Mouse (Mus musculus) testis, adult 2 months (tissue): ENCODE data around the gene Ccdc97. TPM values are rescaled to one million over a fixed set of nuclear protein-coding genes. Genes with fewer than 3 reads are reported as not detected.

Experiments used
- H3K27ac ChIP-seq: fragments of 200-500 bp; 2 replicates; pipeline ENCODE4 v1.5.1; 2012; ENCODE audit warnings: low read depth, low read length; ENCODE audit not compliant: control insufficient read depth, insufficient read depth
- H3K27me3 ChIP-seq: fragments of 200-500 bp; 2 replicates; pipeline ENCODE4 v1.6.1; 2012; ENCODE audit warnings: mild to moderate bottlenecking, low read length, moderate library complexity; ENCODE audit not compliant: control insufficient read depth, insufficient read depth
- H3K36me3 ChIP-seq: fragments of 200-500 bp; 2 replicates; pipeline ENCODE4 v1.6.1; 2012; ENCODE audit warnings: mild to moderate bottlenecking, low read length; ENCODE audit not compliant: control insufficient read depth, insufficient read depth
- H3K4me1 ChIP-seq: fragments of 200-500 bp; 2 replicates; pipeline ENCODE4 v1.6.1; 2012; ENCODE audit warnings: low read length; ENCODE audit not compliant: control insufficient read depth, insufficient read depth
- H3K4me3 ChIP-seq: fragments of 200-500 bp; 2 replicates; pipeline ENCODE4 v1.5.1; 2012; ENCODE audit warnings: low read depth, mild to moderate bottlenecking, low read length, moderate library complexity, mixed read lengths; ENCODE audit not compliant: control insufficient read depth
- CTCF ChIP-seq: fragments of 200-500 bp; IDR thresholded peaks from 2 replicates; pipeline ENCODE4 v1.5.1; 2012; ENCODE audit warnings: low read depth, mild to moderate bottlenecking, inconsistent platforms, low read length, moderate library complexity; ENCODE audit not compliant: control insufficient read depth, insufficient read depth, insufficient replicate concordance
- POLR2A ChIP-seq: fragments of 200-500 bp; IDR thresholded peaks from 2 replicates; pipeline ENCODE4 v1.6.1; 2012; ENCODE audit warnings: low read depth, mild to moderate bottlenecking, inconsistent platforms, low read length, moderate library complexity; ENCODE audit not compliant: control insufficient read depth
- polyA plus RNA-seq: library from polyadenylated mRNA; depleted of rRNA; stranded (reverse); fragments of >200 nt; gene quantifications from 2 replicates; pipeline ENCODE4 v1.2.3, GENCODE M21; 2012; rRNA removed

Gene Ccdc97
- polyA plus RNA-seq: 73.5 and 74.3 TPM in 2 replicates

DNA sequence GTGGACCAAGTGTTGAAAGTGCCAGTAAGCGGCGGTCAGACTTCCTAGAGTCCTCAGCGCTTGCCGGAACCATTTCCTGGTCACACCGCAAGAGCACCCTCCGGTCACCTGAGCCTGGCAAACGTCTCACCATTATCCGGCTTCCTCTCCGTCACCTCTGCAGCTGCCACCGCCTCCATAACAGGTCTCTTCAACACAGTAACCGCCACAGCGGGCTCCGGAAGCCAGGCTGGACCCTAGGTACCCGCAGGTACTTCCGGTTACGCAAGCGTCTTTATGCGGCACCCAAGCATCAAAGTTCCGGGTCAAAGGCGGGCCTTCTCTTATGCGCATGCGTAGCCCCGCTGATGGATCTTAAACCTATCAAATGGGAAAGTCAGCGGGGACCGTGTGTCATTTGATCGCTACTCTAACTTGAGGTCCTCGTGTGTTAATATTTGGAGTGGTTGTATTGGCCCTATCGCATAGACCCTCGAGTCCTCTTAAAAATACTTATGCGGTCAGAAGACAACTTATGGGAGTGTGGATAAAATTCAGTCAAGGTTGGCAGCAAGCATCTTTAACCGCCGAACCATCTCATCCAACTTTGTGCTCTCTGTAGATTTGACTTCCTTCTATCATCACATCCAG, at the start of gene Ccdc97:
Gene Ccdc97, minus strand, starts transcription at position 301 of the 630 bp plus-strand sequence.
- H3K27me3 ChIP-seq: no peaks in the 10 kb centered on the region
- TF ChIP-seq POLR2A: peak; percentile 85
- TF ChIP-seq CTCF: no peak
- peak within 1 kb of the TSS; percentile 97 for H3K4me3 ChIP-seq
- H3K36me3 ChIP-seq: peaks cover 7% of the 10 kb centered on the region
- H3K27ac ChIP-seq: peak within 1 kb of the TSS; percentile 98
- peaks cover 5% of the 10 kb centered on the region for H3K4me1 ChIP-seq

DNA sequence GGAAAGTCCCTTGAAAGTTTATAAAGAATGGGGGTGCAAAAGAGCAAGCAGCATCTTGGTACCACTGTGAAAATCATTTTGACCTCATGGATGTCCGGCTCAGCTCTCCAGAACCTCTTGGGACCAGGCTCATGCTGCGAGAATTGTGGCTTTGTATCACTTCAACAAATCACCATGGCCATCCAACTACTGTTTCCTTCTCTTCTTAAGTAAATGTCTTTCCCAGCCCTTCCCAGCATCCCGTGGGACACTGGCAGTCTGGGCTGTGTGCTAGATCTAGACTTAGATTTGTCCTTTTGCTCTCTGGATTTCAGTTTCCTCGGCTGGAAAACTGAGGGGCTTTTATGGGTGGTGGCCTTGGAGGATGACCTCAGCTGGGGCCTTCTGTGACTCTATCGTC, 49.3 kb upstream of the Ccdc97 start:
- no peaks in the 10 kb centered on the region for H3K27me3 ChIP-seq
- no peak overlapping the region for H3K4me3 ChIP-seq
- H3K4me1 ChIP-seq: peaks cover 16% of the 10 kb centered on the region
- H3K36me3 ChIP-seq: no peaks in the 10 kb centered on the region
- TF ChIP-seq POLR2A (no peak), CTCF (no peak)
- H3K27ac ChIP-seq: no peak overlapping the region

DNA sequence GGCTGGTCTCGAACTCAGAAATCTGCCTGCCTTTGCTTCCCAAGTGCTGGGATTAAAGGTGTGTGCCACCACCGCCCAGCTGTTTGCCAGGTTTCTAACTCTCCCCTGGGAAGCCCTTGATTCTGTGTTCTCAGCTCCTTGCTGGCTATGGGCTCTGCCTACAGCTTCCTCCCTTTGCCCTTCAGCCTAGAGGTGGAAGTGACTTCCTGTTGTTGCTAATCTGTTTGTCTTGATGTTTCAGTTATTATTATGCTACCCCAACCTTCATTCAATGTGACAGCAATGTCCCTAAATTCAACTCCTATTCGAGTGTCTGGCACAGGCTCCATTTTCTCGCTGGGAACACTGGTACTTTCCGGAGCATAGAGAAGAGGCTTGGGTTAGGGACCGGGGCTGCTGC, 47.2 kb upstream of the Ccdc97 start:
- Histone ChIP-seq H3K4me1 (peaks cover 16% of the 10 kb centered on the region), H3K27me3 (no peaks in the 10 kb centered on the region), H3K4me3 (no peak overlapping the region), H3K36me3 (no peaks in the 10 kb centered on the region), H3K27ac (no peak overlapping the region)
- no peak for TF ChIP-seq POLR2A

DNA sequence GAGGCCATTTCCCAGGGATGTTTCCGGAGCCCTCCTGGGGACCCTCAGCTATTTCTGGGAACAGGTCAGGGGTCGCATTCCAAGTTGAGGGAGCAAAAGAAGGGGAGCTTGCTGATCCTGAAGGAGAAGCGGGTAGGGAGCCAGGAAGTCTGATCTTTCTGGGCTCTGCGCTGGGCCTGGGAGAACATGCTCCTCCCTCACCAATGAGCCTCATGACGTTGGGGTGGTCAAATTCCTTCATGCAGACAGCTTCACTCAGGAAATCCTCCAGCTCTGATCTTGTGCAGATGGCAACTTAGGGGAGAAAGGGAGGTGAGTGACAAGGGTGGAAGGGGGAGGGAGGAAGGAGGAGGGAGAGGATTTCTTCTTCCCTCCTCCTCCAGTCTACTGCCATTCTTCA, 45.3 kb upstream of the Ccdc97 start:
- Histone ChIP-seq H3K27ac (peak overlapping the region; percentile 45), H3K27me3 (no peaks in the 10 kb centered on the region), H3K4me1 (peaks cover 19% of the 10 kb centered on the region), H3K36me3 (no peaks in the 10 kb centered on the region), H3K4me3 (no peak overlapping the region)
- no peak for TF ChIP-seq POLR2A

DNA sequence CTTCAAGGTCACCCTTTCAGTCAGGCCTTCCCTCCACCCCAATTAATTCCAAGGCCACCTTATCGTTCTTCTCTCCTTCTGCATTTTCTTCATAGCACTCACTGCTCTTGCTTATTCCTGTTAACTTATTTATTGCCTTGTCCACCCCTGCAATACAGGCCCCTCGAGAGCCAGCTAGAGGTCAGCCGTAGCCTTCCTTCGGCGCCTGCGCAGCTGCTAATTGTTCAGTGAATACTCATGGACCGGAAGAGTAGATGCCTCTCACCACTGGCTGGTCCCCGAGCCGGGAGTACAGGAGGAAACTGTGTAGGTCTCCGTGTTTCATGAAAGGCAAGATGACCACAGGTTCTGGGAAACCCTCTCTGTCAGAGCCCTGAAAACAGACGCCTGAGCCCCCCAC, 44.8 kb upstream of the Ccdc97 start:
- Histone ChIP-seq H3K27me3 (no peaks in the 10 kb centered on the region), H3K4me3 (no peak overlapping the region), H3K27ac (peak overlapping the region; percentile 1; the same call in 1 of the 2 replicates), H3K4me1 (peaks cover 19% of the 10 kb centered on the region), H3K36me3 (no peaks in the 10 kb centered on the region)
- TF ChIP-seq POLR2A (no peak), CTCF (no peak)

DNA sequence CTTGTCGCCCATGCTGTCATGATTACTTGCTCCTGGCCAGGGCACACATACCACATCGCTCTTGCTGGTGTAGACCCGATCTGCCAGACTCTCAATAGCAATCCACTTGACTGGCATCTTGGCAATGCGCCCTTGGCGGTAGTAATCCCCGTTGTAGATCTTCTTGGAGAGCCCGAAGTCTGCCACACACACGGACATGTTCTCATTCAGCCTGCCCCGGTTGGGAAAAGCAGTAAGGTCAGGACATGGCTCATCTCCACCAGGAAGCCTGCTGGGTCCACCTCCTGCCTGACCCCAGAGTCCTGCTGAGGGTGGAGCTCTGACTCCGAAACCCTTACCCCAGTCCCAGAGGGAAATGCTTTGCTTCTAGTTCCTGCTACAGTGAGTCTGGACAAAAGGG, 42.5 kb upstream of the Ccdc97 start:
- H3K27me3 ChIP-seq: no peaks in the 10 kb centered on the region
- TF ChIP-seq CTCF (no peak), POLR2A (no peak)
- H3K36me3 ChIP-seq: no peaks in the 10 kb centered on the region
- H3K4me3 ChIP-seq: no peak overlapping the region
- peaks cover 16% of the 10 kb centered on the region for H3K4me1 ChIP-seq
- H3K27ac ChIP-seq: no peak overlapping the region

DNA sequence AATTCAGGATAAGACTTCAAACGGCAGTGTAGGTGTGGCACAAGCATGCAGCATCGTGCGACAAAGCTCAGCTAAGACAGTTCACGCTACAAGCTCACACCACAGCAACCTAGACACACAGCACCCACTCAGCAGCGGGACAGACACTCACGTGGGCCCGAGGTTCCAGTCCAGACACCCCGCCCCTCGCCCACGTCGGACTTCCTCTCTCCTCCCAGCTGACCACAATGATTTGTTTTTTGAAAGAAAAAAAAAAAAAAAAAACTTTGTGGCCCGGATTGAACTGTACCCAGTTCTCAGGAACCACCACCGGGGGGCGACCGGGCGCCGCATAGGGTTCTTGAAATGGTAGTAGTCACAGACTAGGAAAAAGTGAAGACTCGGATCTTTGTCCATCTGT, 37.1 kb upstream of the Ccdc97 start:
- TF ChIP-seq POLR2A (peak; percentile 82), CTCF (no peak; the same call in 1 of the 2 replicates)
- peak overlapping the region; percentile 98 for H3K27ac ChIP-seq
- H3K36me3 ChIP-seq: no peaks in the 10 kb centered on the region
- H3K4me1 ChIP-seq: peaks cover 13% of the 10 kb centered on the region
- peak overlapping the region; percentile 95 for H3K4me3 ChIP-seq
- H3K27me3 ChIP-seq: no peaks in the 10 kb centered on the region

DNA sequence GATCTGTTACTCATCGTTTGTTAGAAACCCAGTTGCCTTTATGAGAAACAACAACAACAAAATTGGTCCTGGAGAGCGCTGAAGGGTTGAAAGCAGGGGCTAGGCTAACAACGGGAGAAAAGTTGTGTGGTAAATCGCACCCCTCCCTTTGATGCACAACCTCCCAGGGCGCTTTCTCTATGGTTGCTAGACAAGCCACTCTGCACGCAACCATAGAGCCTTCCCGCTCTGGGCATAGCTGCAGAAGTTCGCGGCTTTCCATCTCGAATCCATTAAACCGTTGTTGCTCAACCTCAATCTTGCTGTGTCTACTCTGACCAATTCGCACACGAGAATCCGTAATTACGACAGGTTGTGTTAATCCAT, 36.6 kb upstream of the Ccdc97 start:
- no peaks in the 10 kb centered on the region for H3K36me3 ChIP-seq
- peak overlapping the region; percentile 98 for H3K27ac ChIP-seq
- H3K4me1 ChIP-seq: peaks cover 13% of the 10 kb centered on the region
- no peaks in the 10 kb centered on the region for H3K27me3 ChIP-seq
- TF ChIP-seq CTCF (no peak), POLR2A (no peak)
- H3K4me3 ChIP-seq: peak overlapping the region; percentile 95
